Mouse (Mus musculus): ENCODE measurements around the gene Rundc3a. TPM values are rescaled to one million over a fixed set of nuclear protein-coding genes. Genes with fewer than 3 reads are reported as not detected.

The Rundc3a gene
- polyA plus RNA-seq (2011; ENCODE audit: insufficient read depth, insufficient read length, low replicate concordance, missing spikeins), result 2.3 and 3.2 TPM in 2 replicates

DNA sequence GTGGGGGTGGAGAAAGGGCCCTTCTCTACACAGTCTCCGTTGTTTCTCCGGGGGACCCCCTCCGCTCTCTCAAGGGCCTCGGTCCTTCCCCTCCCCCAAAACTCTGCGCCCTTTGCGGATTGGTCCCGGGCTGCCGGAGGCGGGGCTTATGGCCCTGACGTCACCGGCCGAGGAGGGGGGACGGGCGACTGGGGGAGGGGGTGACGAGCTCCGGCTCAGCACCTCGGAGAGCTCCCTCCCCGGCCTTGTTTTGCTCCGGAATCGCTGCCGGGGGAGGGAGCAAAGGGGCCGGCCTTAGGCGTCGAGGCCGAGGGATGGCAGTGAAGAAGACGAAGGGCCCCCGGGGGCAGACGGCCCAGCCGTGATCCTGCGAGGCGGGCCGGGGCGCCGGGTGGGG is at the start of gene Rundc3a:
Gene Rundc3a, plus strand, starts transcription at position 166 of the 397 bp plus-strand sequence.
- 1% methylated on average over 33 of the region's 34 CpGs for WGBS
- no peak for TF ChIP-seq CTCF (IDR thresholded peaks at IDR 0.05; ENCODE audit: control insufficient read depth, insufficient read depth, low read length)
- peaks cover 2% of the 10 kb centered on the region for H3K4me1 ChIP-seq (ENCODE audit: control insufficient read depth, insufficient read depth, low read length)
- no peak within 1 kb of the TSS for H3K27ac ChIP-seq (ENCODE audit: control insufficient read depth, insufficient read depth, low read depth, low read length, poor library complexity)
- H3K4me3 ChIP-seq (replicated peaks; ENCODE audit: control insufficient read depth, low read depth, low read length), result no peak within 1 kb of the TSS

DNA sequence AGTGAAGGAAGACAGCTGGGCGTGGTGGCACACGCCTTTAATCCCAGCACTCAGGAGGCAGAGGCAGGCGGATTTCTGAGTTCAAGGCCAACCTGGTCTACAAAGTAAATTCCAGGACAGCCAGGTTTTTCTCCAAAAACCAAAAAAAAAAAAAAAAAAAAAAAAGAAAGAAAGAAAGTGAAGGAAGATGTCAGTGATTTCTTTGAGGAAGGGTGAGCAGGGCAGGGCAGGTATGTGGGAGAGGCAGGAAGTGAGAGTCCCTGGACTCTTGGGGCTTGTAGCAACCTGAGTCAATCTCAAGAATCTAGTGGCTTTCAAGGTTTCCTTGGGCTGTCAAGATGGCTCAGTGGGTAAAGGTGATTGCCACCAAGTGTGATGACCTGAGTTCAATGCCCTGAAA is 48.7 kb upstream of the Rundc3a start:
- WGBS, result 82% methylated on average over 3 of the region's 3 CpGs
- no peak overlapping the region for H3K4me3 ChIP-seq (replicated peaks; ENCODE audit: control insufficient read depth, low read depth, low read length)
- TF ChIP-seq CTCF (IDR thresholded peaks at IDR 0.05; ENCODE audit: control insufficient read depth, insufficient read depth, low read length), result no peak
- no peak for TF ChIP-seq POLR2A (IDR thresholded peaks at IDR 0.05; ENCODE audit: borderline replicate concordance, control insufficient read depth, low read depth, low read length)
- H3K27ac ChIP-seq (ENCODE audit: control insufficient read depth, insufficient read depth, low read depth, low read length, poor library complexity), result no peak overlapping the region
- no peaks in the 10 kb centered on the region for H3K4me1 ChIP-seq (ENCODE audit: control insufficient read depth, insufficient read depth, low read length)

DNA sequence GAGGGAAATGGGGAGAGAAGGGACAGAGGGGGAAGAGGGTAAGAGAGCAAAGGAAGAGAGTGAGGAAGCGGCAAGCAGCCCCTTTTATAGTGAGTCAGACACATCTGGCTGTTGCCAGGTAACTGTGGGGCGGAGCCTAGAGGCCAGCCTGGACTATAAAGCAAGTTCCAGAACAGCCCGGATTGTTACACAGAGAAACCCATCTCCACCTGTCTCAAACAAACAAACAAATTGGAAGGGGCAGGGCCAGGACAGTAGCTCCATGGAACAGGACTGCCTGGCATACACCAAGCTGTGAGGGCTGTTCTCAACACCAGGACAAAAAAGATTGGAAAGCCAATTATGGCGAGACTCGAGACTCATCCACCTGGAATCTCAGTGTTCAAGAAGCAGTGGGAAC is 46.3 kb upstream of the Rundc3a start:
- no peak overlapping the region for H3K27ac ChIP-seq (ENCODE audit: control insufficient read depth, insufficient read depth, low read depth, low read length, poor library complexity)
- H3K4me1 ChIP-seq (ENCODE audit: control insufficient read depth, insufficient read depth, low read length), result no peaks in the 10 kb centered on the region
- 56% methylated on average over 5 of the region's 5 CpGs for WGBS
- H3K4me3 ChIP-seq (replicated peaks; ENCODE audit: control insufficient read depth, low read depth, low read length), result no peak overlapping the region
- TF ChIP-seq POLR2A (IDR thresholded peaks at IDR 0.05; ENCODE audit: borderline replicate concordance, control insufficient read depth, low read depth, low read length) (no peak), CTCF (IDR thresholded peaks at IDR 0.05; ENCODE audit: control insufficient read depth, insufficient read depth, low read length) (no peak)

DNA sequence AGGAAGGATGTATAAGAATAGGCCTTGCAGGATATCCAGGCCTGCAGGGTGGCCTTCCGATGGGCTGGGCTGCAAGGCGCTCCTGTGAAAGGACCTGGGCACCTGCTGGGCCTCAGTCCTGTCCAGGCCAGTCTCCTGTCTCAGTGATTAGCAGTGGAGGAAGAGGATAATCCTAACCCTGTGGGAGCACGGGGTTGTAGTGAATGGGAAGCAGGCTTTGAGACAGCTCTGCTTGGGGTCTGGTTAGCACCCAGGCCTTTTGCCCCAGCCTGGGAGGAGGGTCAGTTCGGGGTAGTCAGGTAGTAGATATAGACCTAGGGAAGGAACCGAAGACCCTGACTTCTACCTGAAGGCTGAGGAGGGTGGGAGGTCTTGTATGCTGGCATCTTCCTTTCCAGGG is 45.5 kb upstream of the Rundc3a start:
- 86% methylated on average over 5 of the region's 5 CpGs for WGBS
- no peak for TF ChIP-seq POLR2A (IDR thresholded peaks at IDR 0.05; ENCODE audit: borderline replicate concordance, control insufficient read depth, low read depth, low read length)
- no peak for TF ChIP-seq CTCF (IDR thresholded peaks at IDR 0.05; ENCODE audit: control insufficient read depth, insufficient read depth, low read length)
- no peak overlapping the region for H3K27ac ChIP-seq (ENCODE audit: control insufficient read depth, insufficient read depth, low read depth, low read length, poor library complexity)
- H3K4me3 ChIP-seq (replicated peaks; ENCODE audit: control insufficient read depth, low read depth, low read length), result no peak overlapping the region
- no peaks in the 10 kb centered on the region for H3K4me1 ChIP-seq (ENCODE audit: control insufficient read depth, insufficient read depth, low read length)

DNA sequence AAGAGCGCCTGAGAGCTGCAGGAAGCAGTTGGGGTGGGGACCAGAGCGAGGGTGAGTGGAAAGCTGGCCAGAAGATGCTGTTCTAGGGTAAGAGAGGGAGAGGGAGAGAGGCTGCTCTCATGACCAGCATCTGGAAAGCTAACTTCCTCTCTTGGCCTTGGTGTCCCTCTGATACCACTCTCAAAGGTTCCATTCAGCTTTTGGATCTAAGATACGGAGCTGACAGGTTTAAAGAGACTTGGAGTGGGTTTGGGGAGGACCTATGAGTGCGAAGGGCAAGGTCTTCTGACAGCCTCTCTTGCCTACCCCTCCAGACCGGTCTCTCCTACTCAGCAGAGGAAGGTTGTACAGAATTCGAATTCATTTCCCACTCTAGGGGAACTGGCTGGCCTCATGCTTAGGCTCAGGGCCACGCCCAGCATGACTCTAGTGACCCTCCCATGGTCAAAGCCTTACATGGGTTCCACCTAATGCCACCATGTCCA is 45.1 kb upstream of the Rundc3a start:
- H3K27ac ChIP-seq (ENCODE audit: control insufficient read depth, insufficient read depth, low read depth, low read length, poor library complexity), result no peak overlapping the region
- TF ChIP-seq POLR2A (IDR thresholded peaks at IDR 0.05; ENCODE audit: borderline replicate concordance, control insufficient read depth, low read depth, low read length) (no peak), CTCF (IDR thresholded peaks at IDR 0.05; ENCODE audit: control insufficient read depth, insufficient read depth, low read length) (no peak)
- no peak overlapping the region for H3K4me3 ChIP-seq (replicated peaks; ENCODE audit: control insufficient read depth, low read depth, low read length)
- 91% methylated on average over 7 of the region's 7 CpGs for WGBS
- no peaks in the 10 kb centered on the region for H3K4me1 ChIP-seq (ENCODE audit: control insufficient read depth, insufficient read depth, low read length)

DNA sequence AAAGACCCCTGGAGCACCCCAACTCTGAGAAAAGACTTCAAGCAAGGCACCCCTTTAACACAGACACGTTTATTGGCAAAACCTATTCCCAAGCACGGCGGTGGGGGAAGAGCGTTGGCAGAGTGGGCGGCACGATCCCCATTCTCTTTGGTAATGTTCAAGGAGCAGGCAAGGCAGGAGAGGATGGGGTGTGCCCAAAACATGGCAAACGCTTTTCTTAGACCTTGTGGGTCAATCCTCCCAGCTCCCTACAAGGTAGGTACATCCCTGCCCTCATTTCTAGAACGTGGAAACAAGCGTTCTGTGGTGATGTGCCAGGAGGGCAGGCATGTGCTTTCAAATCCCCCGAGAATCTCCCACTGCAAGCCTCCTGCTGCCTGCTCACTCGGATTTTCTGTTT is 44.4 kb upstream of the Rundc3a start:
- 84% methylated on average over 11 of the region's 11 CpGs for WGBS
- H3K4me3 ChIP-seq (replicated peaks; ENCODE audit: control insufficient read depth, low read depth, low read length), result no peak overlapping the region
- no peak overlapping the region for H3K27ac ChIP-seq (ENCODE audit: control insufficient read depth, insufficient read depth, low read depth, low read length, poor library complexity)
- H3K4me1 ChIP-seq (ENCODE audit: control insufficient read depth, insufficient read depth, low read length), result no peaks in the 10 kb centered on the region
- TF ChIP-seq POLR2A (IDR thresholded peaks at IDR 0.05; ENCODE audit: borderline replicate concordance, control insufficient read depth, low read depth, low read length) (peak; percentile 10; the same call in 1 of the 2 replicates), CTCF (IDR thresholded peaks at IDR 0.05; ENCODE audit: control insufficient read depth, insufficient read depth, low read length) (no peak)

DNA sequence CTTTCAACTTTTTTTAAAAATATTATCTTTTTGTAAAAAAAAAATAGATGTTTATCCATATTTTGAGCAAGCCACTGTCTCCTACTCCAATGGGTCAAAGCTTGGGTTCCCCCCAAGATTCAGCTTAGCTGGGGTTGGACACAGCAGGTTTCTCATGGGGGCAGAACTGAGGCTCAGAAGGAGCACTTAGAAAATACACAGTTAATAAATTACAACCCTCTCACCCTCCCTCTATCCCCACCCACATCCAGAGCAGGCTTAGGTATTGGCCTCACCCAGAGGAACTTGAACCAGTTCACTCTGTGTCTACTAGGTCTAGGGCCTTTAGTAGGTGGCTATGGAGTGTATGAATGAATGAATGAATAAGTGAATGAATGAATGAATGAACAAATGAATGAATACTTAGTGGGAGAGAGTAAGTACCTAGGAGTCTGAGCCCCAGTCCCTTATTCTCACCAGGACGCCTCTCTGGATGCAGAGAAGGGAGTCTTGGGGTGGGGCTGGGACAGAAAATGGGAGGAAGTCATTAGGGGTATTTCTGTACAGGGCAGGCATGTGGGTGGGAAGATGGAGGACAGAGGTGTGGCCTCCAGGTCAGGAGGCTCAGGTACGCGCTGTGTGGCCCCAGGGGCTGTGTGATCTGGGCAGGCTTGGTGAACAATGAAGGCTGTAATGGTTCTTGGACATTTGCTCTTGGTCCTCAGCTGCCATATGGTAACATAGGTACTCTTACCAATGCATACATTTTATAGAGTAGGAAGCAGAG is 43.8 kb upstream of the Rundc3a start:
- no peak overlapping the region for H3K4me3 ChIP-seq (replicated peaks; ENCODE audit: control insufficient read depth, low read depth, low read length)
- no peak overlapping the region for H3K27ac ChIP-seq (ENCODE audit: control insufficient read depth, insufficient read depth, low read depth, low read length, poor library complexity)
- 94% methylated on average over 3 of the region's 3 CpGs for WGBS
- TF ChIP-seq POLR2A (IDR thresholded peaks at IDR 0.05; ENCODE audit: borderline replicate concordance, control insufficient read depth, low read depth, low read length) (peak; percentile 12; the same call in 1 of the 2 replicates), CTCF (IDR thresholded peaks at IDR 0.05; ENCODE audit: control insufficient read depth, insufficient read depth, low read length) (no peak)
- no peaks in the 10 kb centered on the region for H3K4me1 ChIP-seq (ENCODE audit: control insufficient read depth, insufficient read depth, low read length)

DNA sequence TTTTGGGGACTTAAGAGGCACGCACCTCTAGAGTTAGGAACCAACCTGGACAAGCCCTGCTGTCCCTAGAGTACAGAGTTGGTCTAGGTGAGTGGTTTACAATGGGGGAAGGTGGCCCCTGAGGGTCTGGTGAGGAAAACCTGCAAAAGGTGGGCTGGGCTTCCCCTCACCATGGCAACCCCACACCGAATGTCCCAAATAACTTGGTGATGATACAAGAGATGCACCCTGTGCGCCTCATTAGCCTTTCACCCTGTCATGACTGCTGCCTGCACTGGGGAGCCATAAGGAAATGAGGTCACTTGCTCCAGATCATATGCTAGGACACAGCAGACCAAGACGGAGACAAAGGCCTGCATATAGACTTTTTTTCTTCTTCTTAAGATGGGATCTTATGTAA is 42.8 kb upstream of the Rundc3a start:
- Histone ChIP-seq H3K4me3 (replicated peaks; ENCODE audit: control insufficient read depth, low read depth, low read length) (no peak overlapping the region), H3K4me1 (ENCODE audit: control insufficient read depth, insufficient read depth, low read length) (no peaks in the 10 kb centered on the region), H3K27ac (ENCODE audit: control insufficient read depth, insufficient read depth, low read depth, low read length, poor library complexity) (no peak overlapping the region)
- TF ChIP-seq CTCF (IDR thresholded peaks at IDR 0.05; ENCODE audit: control insufficient read depth, insufficient read depth, low read length) (no peak), POLR2A (IDR thresholded peaks at IDR 0.05; ENCODE audit: borderline replicate concordance, control insufficient read depth, low read depth, low read length) (no peak)
- WGBS, result 90% methylated on average over 4 of the region's 4 CpGs
